Mouse (Mus musculus): Measurements from ENCODE around the gene Gpr156. TPM values are rescaled to one million over a fixed set of nuclear protein-coding genes. Genes with fewer than 3 reads are reported as not detected.

Gene Gpr156
- polyA plus RNA-seq, 1 experiment from 2014 or later, result 0.55 TPM

DNA sequence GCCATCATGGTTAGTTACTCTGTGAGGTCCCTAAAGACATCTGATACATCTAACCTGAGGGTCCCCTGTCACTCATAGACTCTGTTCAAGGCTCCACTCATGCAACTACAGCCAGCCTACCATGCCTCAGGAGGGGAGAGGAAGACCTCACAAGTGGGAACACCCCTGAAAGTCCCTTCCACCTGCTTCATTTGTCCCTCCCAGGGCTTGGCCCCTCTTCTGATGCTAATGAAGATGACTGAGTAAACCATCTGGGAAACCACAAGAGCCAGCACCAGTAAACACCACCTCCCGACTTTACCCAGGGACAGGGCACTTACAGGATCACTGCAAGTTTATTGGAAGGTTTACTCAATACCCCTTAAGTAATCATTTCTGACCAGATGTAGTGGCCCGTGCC is 85.5 kb downstream of the Gpr156 start:
- 24% methylated on average over 2 of the region's 2 CpGs for WGBS
- Histone ChIP-seq H3K9me3 (replicated peaks; ENCODE audit: low read length) (no peaks in the 10 kb centered on the region), H3K27me3 (ENCODE audit: insufficient read depth, low read length) (no peaks in the 10 kb centered on the region), H3K9ac (ENCODE audit: low read depth, low read length) (no peak overlapping the region), H3K4me3 (replicated peaks; ENCODE audit: low read depth, low read length) (no peak overlapping the region), H3K36me3 (ENCODE audit: insufficient read depth, low read length) (no peaks in the 10 kb centered on the region), H3K4me1 (replicated peaks; ENCODE audit: insufficient read depth, low read length) (no peaks in the 10 kb centered on the region), H3K27ac (no peak overlapping the region), H3K4me2 (ENCODE audit: low read length) (no peak overlapping the region)
- ATAC-seq (replicated peaks; ENCODE audit: low FRiP score, low read depth) (no peak), DNase-seq (ENCODE audit: low spot score) (no peak)
- no peak for TF ChIP-seq CTCF (IDR thresholded peaks at IDR 0.05; ENCODE audit: low read depth)

DNA sequence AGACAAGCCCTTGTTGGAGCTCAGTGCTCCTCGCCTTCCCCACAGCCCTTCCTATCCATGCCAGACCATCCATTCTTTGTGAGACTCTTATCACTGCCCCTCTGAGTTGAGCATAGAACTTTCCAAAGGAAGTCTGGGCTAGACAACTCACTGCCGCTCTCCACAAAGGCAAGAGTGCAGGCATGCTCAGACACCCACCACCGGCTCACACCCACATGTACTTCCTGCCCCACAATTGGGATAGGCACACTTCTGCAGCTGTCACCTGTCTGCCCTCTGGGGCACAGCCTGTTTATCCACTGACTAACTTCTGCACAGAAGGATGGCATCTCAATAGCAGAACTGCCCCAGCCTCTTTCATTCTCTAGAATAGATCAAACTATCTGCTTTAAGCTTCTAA is 86.2 kb downstream of the Gpr156 start:
- no peak for TF ChIP-seq CTCF (IDR thresholded peaks at IDR 0.05; ENCODE audit: low read depth)
- H3K36me3 ChIP-seq (ENCODE audit: insufficient read depth, low read length), result no peaks in the 10 kb centered on the region
- H3K9me3 ChIP-seq (replicated peaks; ENCODE audit: low read length), result no peaks in the 10 kb centered on the region
- DNase-seq (ENCODE audit: low spot score) (no peak), ATAC-seq (replicated peaks; ENCODE audit: low FRiP score, low read depth) (no peak)
- H3K27me3 ChIP-seq (ENCODE audit: insufficient read depth, low read length), result no peaks in the 10 kb centered on the region
- 67% methylated on average over 3 of the region's 3 CpGs for WGBS
- no peak overlapping the region for H3K27ac ChIP-seq
- H3K9ac ChIP-seq (ENCODE audit: low read depth, low read length), result no peak overlapping the region
- no peak overlapping the region for H3K4me3 ChIP-seq (replicated peaks; ENCODE audit: low read depth, low read length)
- H3K4me1 ChIP-seq (replicated peaks; ENCODE audit: insufficient read depth, low read length), result no peaks in the 10 kb centered on the region
- no peak overlapping the region for H3K4me2 ChIP-seq (ENCODE audit: low read length)

- Histone ChIP-seq H3K4me2 (ENCODE audit: low read length) (no peak overlapping the region), H3K9ac (ENCODE audit: low read depth, low read length) (no peak overlapping the region), H3K27ac (no peak overlapping the region), H3K36me3 (ENCODE audit: insufficient read depth, low read length) (no peaks in the 10 kb centered on the region), H3K9me3 (replicated peaks; ENCODE audit: low read length) (no peaks in the 10 kb centered on the region), H3K27me3 (ENCODE audit: insufficient read depth, low read length) (no peaks in the 10 kb centered on the region), H3K4me3 (replicated peaks; ENCODE audit: low read depth, low read length) (no peak overlapping the region), H3K4me1 (replicated peaks; ENCODE audit: insufficient read depth, low read length) (no peaks in the 10 kb centered on the region)
- no peak for DNase-seq (ENCODE audit: low spot score)
- ATAC-seq (replicated peaks; ENCODE audit: low FRiP score, low read depth), result no peak
- TF ChIP-seq CTCF (IDR thresholded peaks at IDR 0.05; ENCODE audit: low read depth), result no peak
- WGBS, result 88% methylated on average over 17 of the region's 17 CpGs
Observed at GRCm38 (mm10) chr16:38004486-38005020, 88.3 kb downstream of the Gpr156 start.

- no peak overlapping the region for H3K9ac ChIP-seq (ENCODE audit: low read depth, low read length)
- WGBS, result 84% methylated on average over 10 of the region's 10 CpGs
- no peak overlapping the region for H3K4me2 ChIP-seq (ENCODE audit: low read length)
- H3K4me1 ChIP-seq (replicated peaks; ENCODE audit: insufficient read depth, low read length), result no peaks in the 10 kb centered on the region
- H3K4me3 ChIP-seq (replicated peaks; ENCODE audit: low read depth, low read length), result no peak overlapping the region
- ATAC-seq (replicated peaks; ENCODE audit: low FRiP score, low read depth) (no peak), DNase-seq (ENCODE audit: low spot score) (no peak)
- TF ChIP-seq CTCF (IDR thresholded peaks at IDR 0.05; ENCODE audit: low read depth), result no peak
- H3K27me3 ChIP-seq (ENCODE audit: insufficient read depth, low read length), result no peaks in the 10 kb centered on the region
- no peaks in the 10 kb centered on the region for H3K9me3 ChIP-seq (replicated peaks; ENCODE audit: low read length)
- H3K27ac ChIP-seq, result no peak overlapping the region
- H3K36me3 ChIP-seq (ENCODE audit: insufficient read depth, low read length), result no peaks in the 10 kb centered on the region
Observed at GRCm38 (mm10) chr16:38005471-38005870, 89.2 kb downstream of the Gpr156 start.

GRCm38 (mm10) chr16:38008371-38008770 is 92.1 kb downstream of the Gpr156 start:
- H3K4me2 ChIP-seq (ENCODE audit: low read length), result no peak overlapping the region
- H3K27ac ChIP-seq, result no peak overlapping the region
- no peak for DNase-seq (ENCODE audit: low spot score)
- H3K9ac ChIP-seq (ENCODE audit: low read depth, low read length), result no peak overlapping the region
- H3K4me3 ChIP-seq (replicated peaks; ENCODE audit: low read depth, low read length), result no peak overlapping the region
- no peaks in the 10 kb centered on the region for H3K36me3 ChIP-seq (ENCODE audit: insufficient read depth, low read length)
- no peak for TF ChIP-seq CTCF (IDR thresholded peaks at IDR 0.05; ENCODE audit: low read depth)
- no peaks in the 10 kb centered on the region for H3K27me3 ChIP-seq (ENCODE audit: insufficient read depth, low read length)
- no peaks in the 10 kb centered on the region for H3K4me1 ChIP-seq (replicated peaks; ENCODE audit: insufficient read depth, low read length)
- ATAC-seq (replicated peaks; ENCODE audit: low FRiP score, low read depth), result no peak
- WGBS, result 51% methylated on average over 5 of the region's 5 CpGs
- H3K9me3 ChIP-seq (replicated peaks; ENCODE audit: low read length), result no peaks in the 10 kb centered on the region

DNA sequence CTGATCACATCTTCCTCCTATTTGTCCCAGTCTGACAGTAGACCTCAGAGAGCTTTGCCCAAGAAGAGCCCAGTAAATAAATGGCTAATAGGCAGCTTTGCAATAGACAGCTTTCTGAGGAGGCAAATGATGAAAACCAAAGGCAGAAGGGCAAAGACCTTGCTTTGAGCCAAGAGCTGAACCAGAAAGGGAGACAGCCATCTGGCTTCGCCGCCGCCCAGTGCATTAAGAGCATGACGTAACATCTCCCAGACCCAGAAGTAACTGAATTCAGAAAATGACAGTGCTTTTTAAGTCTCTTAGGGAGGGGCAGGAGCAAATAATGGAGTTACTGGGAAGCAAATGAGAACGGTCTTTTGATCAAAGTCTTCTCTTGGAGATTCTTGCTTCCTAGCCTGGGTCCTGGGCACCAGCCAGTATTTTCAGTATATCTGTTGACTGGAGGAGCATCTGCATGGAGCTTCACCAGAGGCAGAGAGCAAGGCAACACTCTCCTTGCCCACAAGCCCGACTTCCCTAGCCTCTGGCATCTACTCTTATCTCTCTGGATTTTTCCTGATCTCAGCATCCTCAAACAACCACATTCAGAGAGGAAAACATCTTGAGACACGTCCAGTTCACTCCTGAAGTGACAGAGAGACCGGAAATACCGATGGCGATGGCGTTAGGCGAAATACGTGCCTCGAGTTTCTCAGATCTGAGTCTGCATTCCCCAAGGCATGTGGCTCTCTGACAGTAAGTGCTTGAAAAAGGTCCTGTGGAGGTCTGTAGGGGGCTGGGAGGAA is 92.9 kb downstream of the Gpr156 start:
- Histone ChIP-seq H3K9me3 (replicated peaks; ENCODE audit: low read length) (no peaks in the 10 kb centered on the region), H3K9ac (ENCODE audit: low read depth, low read length) (no peak overlapping the region), H3K27ac (no peak overlapping the region), H3K4me3 (replicated peaks; ENCODE audit: low read depth, low read length) (no peak overlapping the region), H3K4me1 (replicated peaks; ENCODE audit: insufficient read depth, low read length) (no peaks in the 10 kb centered on the region), H3K27me3 (ENCODE audit: insufficient read depth, low read length) (no peaks in the 10 kb centered on the region), H3K4me2 (ENCODE audit: low read length) (no peak overlapping the region), H3K36me3 (ENCODE audit: insufficient read depth, low read length) (no peaks in the 10 kb centered on the region)
- 83% methylated on average over 14 of the region's 14 CpGs for WGBS
- ATAC-seq (replicated peaks; ENCODE audit: low FRiP score, low read depth), result no peak
- no peak for DNase-seq (ENCODE audit: low spot score)
- no peak for TF ChIP-seq CTCF (IDR thresholded peaks at IDR 0.05; ENCODE audit: low read depth)

All from kidney, postnatal 0 days (tissue).